Mouse (Mus musculus): ENCODE data around the gene Grid1.

Gene Grid1

GRCm38 (mm10) chr14:35404249-35404908 lies 584.5 kb downstream of the Grid1 start:
- no peak for DNase-seq (ENCODE audit: low spot score)

- DNase-seq (ENCODE audit: low spot score) = no peak
Measured at GRCm38 (mm10) chr14:35430259-35430658, 610.4 kb downstream of the Grid1 start.

- no peak for DNase-seq (ENCODE audit: low spot score)
Measured at GRCm38 (mm10) chr14:35453702-35454101, 633.8 kb downstream of the Grid1 start.

- DNase-seq (ENCODE audit: low spot score) = no peak
Measured at GRCm38 (mm10) chr14:35468254-35468653, 648.3 kb downstream of the Grid1 start.

- DNase-seq (ENCODE audit: low spot score) = no peak
Measured at GRCm38 (mm10) chr14:35486017-35486416, 666.1 kb downstream of the Grid1 start.

GRCm38 (mm10) chr14:35502324-35502723 lies 682.4 kb downstream of the Grid1 start:
- DNase-seq (ENCODE audit: low spot score) = no peak

GRCm38 (mm10) chr14:35519402-35519801 lies 699.5 kb downstream of the Grid1 start:
- DNase-seq (ENCODE audit: low spot score) = no peak

GRCm38 (mm10) chr14:35538835-35539234 lies 718.9 kb downstream of the Grid1 start:
- no peak for DNase-seq (ENCODE audit: low spot score)

GRCm38 (mm10) chr14:35541254-35541991 lies 721.5 kb downstream of the Grid1 start:
- no peak for DNase-seq (ENCODE audit: low spot score)

GRCm38 (mm10) chr14:35541992-35542380 lies 722.1 kb downstream of the Grid1 start:
- DNase-seq (ENCODE audit: low spot score) = no peak

- no peak for DNase-seq (ENCODE audit: low spot score)
Measured at GRCm38 (mm10) chr14:35554288-35554687, 734.4 kb downstream of the Grid1 start.

GRCm38 (mm10) chr14:35561244-35561893 lies 741.5 kb downstream of the Grid1 start:
- DNase-seq (ENCODE audit: low spot score) = no peak

- DNase-seq (ENCODE audit: low spot score) = no peak
Measured at GRCm38 (mm10) chr14:35572991-35573502, 753.1 kb downstream of the Grid1 start.

- no peak for DNase-seq (ENCODE audit: low spot score)
Measured at GRCm38 (mm10) chr14:35574489-35574888, 754.6 kb downstream of the Grid1 start.

- no peak for DNase-seq (ENCODE audit: low spot score)
Measured at GRCm38 (mm10) chr14:35575285-35575684, 755.4 kb downstream of the Grid1 start.

- no peak for DNase-seq (ENCODE audit: low spot score)
Measured at GRCm38 (mm10) chr14:35625749-35626148, 805.8 kb downstream of the Grid1 start.
